ENCODE assay signal across 8 mouse cellular contexts in the genomic region with DNA sequence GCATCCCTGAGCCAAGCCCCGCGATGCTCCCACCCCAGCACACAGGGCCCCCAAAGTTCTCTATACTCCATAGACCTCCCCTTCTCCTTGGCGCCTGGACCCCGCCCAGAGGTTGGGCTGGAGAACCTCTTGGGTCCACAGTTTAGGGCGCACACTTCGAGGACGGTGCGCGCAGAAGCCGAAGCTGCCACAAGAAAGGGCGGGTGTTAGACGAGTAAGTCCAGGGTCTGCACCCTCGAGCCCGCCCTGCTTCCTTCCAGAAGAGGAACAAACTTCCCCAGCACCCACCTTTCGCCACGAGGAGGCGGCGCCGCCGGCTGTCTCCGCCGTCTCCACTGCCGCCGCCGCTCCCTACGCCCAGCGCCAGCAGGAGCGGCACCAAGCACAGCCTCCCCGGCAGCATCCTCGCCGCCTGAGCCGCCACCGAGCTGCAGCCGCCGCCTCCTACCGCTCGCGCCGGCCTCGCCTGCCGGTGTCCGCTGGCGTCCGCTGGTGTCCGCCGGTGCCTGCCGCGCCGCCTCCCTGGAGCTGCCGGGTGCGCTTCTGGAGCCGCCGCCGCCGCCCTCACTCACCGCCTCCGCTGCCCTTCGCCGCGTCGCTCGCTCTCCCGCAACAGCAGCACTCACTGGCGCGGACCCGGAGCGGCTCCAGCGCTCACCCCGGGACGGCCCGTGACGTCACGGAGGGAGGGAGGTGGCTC. TPM values are rescaled to one million over a fixed set of nuclear protein-coding genes. Genes with fewer than 3 reads are reported as not detected.
DNase-seq lines count a peak whose midpoint lies in the region; ATAC-seq and TF ChIP-seq lines count a peak whose summit lies in the region.

Clstn2 (minus strand) TSS at position 609 of the 700 bp plus-strand sequence.

- peak; percentile 87 for DNase-seq in brain, embryonic 14.5 days (ENCODE audit: low read depth)
- DNase-seq in forebrain, embryonic 11.5 days (ENCODE audit: low spot score): peak; percentile 88
- DNase-seq in heart, postnatal 36 days: peak; percentile 26
- DNase-seq in layer of hippocampus, adult 2 months (ENCODE audit: low spot score in 2 of 2): peak; percentile 70 to 76
- peak; percentile 34 for DNase-seq in liver, postnatal 0 days
- DNase-seq in ovary, postnatal 14 days (ENCODE audit: low spot score): peak; percentile 43
- no peak for DNase-seq in spleen, adult 12 weeks (ENCODE audit: low spot score)

- no peak for TF ChIP-seq POLR2A in ES-Bruce4 (IDR thresholded peaks at IDR 0.05; ENCODE audit: insufficient read depth, low read length)
- no peak for TF ChIP-seq POLR2A in brain, embryonic 14.5 days (IDR thresholded peaks at IDR 0.05; ENCODE audit: borderline replicate concordance, extremely low read depth, insufficient read depth, insufficient read length, poor library complexity, severe bottlenecking)

- peak; percentile 95 for ATAC-seq in forebrain, embryonic 11.5 days (replicated peaks; ENCODE audit: low FRiP score)
- ATAC-seq in liver, postnatal 0 days: no peak

- TF ChIP-seq EP300 in ES-Bruce4 (IDR thresholded peaks at IDR 0.05; ENCODE audit: insufficient read depth, low read depth, low read length): no peak
- no peak for TF ChIP-seq EP300 in liver, postnatal 0 days (IDR thresholded peaks at IDR 0.05; ENCODE audit: low read depth)

- H3K9me3 ChIP-seq in ES-Bruce4 (replicated peaks; ENCODE audit: control insufficient read depth, insufficient read depth, low read length, poor library complexity, severe bottlenecking): no peaks in the 10 kb centered on the region
- no peaks in the 10 kb centered on the region for H3K9me3 ChIP-seq in forebrain, embryonic 11.5 days (ENCODE audit: control insufficient read depth, low read length)
- H3K9me3 ChIP-seq in liver, postnatal 0 days (ENCODE audit: low read length): no peaks in the 10 kb centered on the region

- peaks cover 19% of the 10 kb centered on the region for H3K27me3 ChIP-seq in ES-Bruce4 (ENCODE audit: control insufficient read depth, insufficient read depth, low read length, poor library complexity, severe bottlenecking)
- peaks cover 23% of the 10 kb centered on the region for H3K27me3 ChIP-seq in forebrain, embryonic 11.5 days (ENCODE audit: control insufficient read depth, insufficient read depth, low read length)
- H3K27me3 ChIP-seq in liver, postnatal 0 days (ENCODE audit: insufficient read depth, low read length): peaks cover 47% of the 10 kb centered on the region

- H3K9ac ChIP-seq in ES-Bruce4 (ENCODE audit: low read depth, poor library complexity, severe bottlenecking): peak within 1 kb of the TSS; percentile 49
- H3K9ac ChIP-seq in forebrain, embryonic 11.5 days (ENCODE audit: low read length): peak within 1 kb of the TSS; percentile 56
- H3K9ac ChIP-seq in liver, postnatal 0 days (replicated peaks): no peak within 1 kb of the TSS

- no peak for TF ChIP-seq CTCF in ES-Bruce4 (IDR thresholded peaks at IDR 0.05; ENCODE audit: low read depth, low read length)
- peak; percentile 46; the same call in 1 of the 2 replicates for TF ChIP-seq CTCF in brain, embryonic 14.5 days (IDR thresholded peaks at IDR 0.05; ENCODE audit: borderline replicate concordance, extremely low read depth, insufficient read depth, insufficient read length)
- TF ChIP-seq CTCF in layer of hippocampus, adult 2 months (conservative IDR thresholded peaks at IDR 0.05): peak; percentile 50
- TF ChIP-seq CTCF in liver, postnatal 0 days (IDR thresholded peaks at IDR 0.05; ENCODE audit: low read depth): no peak

- H3K27ac ChIP-seq in ES-Bruce4 (ENCODE audit: insufficient read depth, low read length): no peak within 1 kb of the TSS
- H3K27ac ChIP-seq in forebrain, embryonic 11.5 days (ENCODE audit: low read depth, low read length): no peak within 1 kb of the TSS
- peak within 1 kb of the TSS; percentile 93 for H3K27ac ChIP-seq in layer of hippocampus, adult 2 months
- no peak within 1 kb of the TSS for H3K27ac ChIP-seq in liver, postnatal 0 days (ENCODE audit: low read depth)

- H3K36me3 ChIP-seq in ES-Bruce4 (ENCODE audit: control insufficient read depth, insufficient read depth, low read length, poor library complexity, severe bottlenecking): no peaks in the 10 kb centered on the region
- H3K36me3 ChIP-seq in forebrain, embryonic 11.5 days (ENCODE audit: control insufficient read depth, insufficient read depth, low read length): no peaks in the 10 kb centered on the region
- H3K36me3 ChIP-seq in liver, postnatal 0 days (replicated peaks; ENCODE audit: insufficient read depth, low read length): no peaks in the 10 kb centered on the region

- H3K4me3 ChIP-seq in ES-Bruce4 (ENCODE audit: low read depth, low read length): peak within 1 kb of the TSS; percentile 70
- H3K4me3 ChIP-seq in forebrain, embryonic 11.5 days (ENCODE audit: low read depth, low read length): peak within 1 kb of the TSS; percentile 63
- H3K4me3 ChIP-seq in layer of hippocampus, adult 2 months: peak within 1 kb of the TSS; percentile 72
- peak within 1 kb of the TSS; percentile 45 for H3K4me3 ChIP-seq in liver, postnatal 0 days (ENCODE audit: low read depth, low read length)

- WGBS in forebrain, embryonic 11.5 days: 0% methylated on average over 64 of the region's 73 CpGs
- under 1% methylated on average over 54 of the region's 73 CpGs for WGBS in liver, postnatal 0 days (ENCODE audit: insufficient replicate concordance)

- H3K4me1 ChIP-seq in ES-Bruce4 (ENCODE audit: control insufficient read depth, insufficient read depth, low read length): no peaks in the 10 kb centered on the region
- peaks cover 5% of the 10 kb centered on the region; the same call in 1 of the 2 replicates for H3K4me1 ChIP-seq in forebrain, embryonic 11.5 days (replicated peaks; ENCODE audit: control insufficient read depth, insufficient read depth, low read length)
- no peaks in the 10 kb centered on the region for H3K4me1 ChIP-seq in liver, postnatal 0 days (ENCODE audit: insufficient read depth)

- H3K4me2 ChIP-seq in forebrain, embryonic 11.5 days (ENCODE audit: low read depth, low read length, severe bottlenecking): peak within 1 kb of the TSS; percentile 89
- peak within 1 kb of the TSS; percentile 72 for H3K4me2 ChIP-seq in liver, postnatal 0 days (ENCODE audit: low read depth, low read length)

- intact Hi-C loops in heart, postnatal 36 days (cut with DNase I): loop anchor here (5.0 kb wide), 1 partner anchor 505 kb away; no protein-coding TSS in a partner anchor

RNA-seq across cellular contexts. Expression of gene Clstn2, which starts in this region (rescaled TPM):
- polyA plus RNA-seq in ES-Bruce4 (2011; ENCODE audit: insufficient read depth, insufficient read length, low read depth, missing spikeins): 0.26 TPM in 1 of 2 replicates, not detected in the other
- 18.0 and 25.1 TPM in 2 replicates for polyA plus RNA-seq in brain, embryonic 14.5 days (2012; rRNA removed)
- polyA plus RNA-seq in forebrain, embryonic 11.5 days (2014; fragmentation: Nextera tagmentation; extraction: Ambion mirVana): 1.3 and 1.8 TPM in 2 replicates
- under 1 TPM; 0.69 to 0.76 TPM for total RNA-seq in heart, postnatal 36 days (2021)
- 100 to 1,000 TPM; 148 to 162 TPM for total RNA-seq in layer of hippocampus, adult 2 months (2021)
- polyA plus RNA-seq in liver, postnatal 0 days (2015; fragmentation: Nextera tagmentation; extraction: Ambion mirVana): 0.05 and 0.12 TPM in 2 replicates

Comparison
In these comparisons a context has a peak if more than half of its experiments do, and no peak if none do; other contexts are left out.
1. RNA of gene Clstn2 (total RNA-seq): 148 to 162 TPM in layer of hippocampus, adult 2 months; 0.69 to 0.76 TPM in heart, postnatal 36 days; every median in the first group is over 10 times any median in the second.
2. Peak in DNase-seq in heart, postnatal 36 days; RNA of the gene not detected or under 1 TPM.
3. Peak in DNase-seq, H3K4me3 ChIP-seq and H3K4me2 ChIP-seq in liver, postnatal 0 days; RNA of the gene not detected or under 1 TPM.
4. CTCF ChIP-seq: peak in brain, embryonic 14.5 days (single experiment) and layer of hippocampus, adult 2 months (single experiment); none in ES-Bruce4 (single experiment) and liver, postnatal 0 days (single experiment).
5. Peak in every context shown above with its lines, with median percentiles within 50 percentile points of each other: H3K4me3 ChIP-seq.